Mouse (Mus musculus): ENCODE results near the gene Preb. TPM values are rescaled to one million over a fixed set of nuclear protein-coding genes. Genes with fewer than 3 reads are reported as not detected.

Preb gene
- total and polyA plus RNA-seq, 2 experiments from 2014 or later = 49.6 to 106 TPM

DNA sequence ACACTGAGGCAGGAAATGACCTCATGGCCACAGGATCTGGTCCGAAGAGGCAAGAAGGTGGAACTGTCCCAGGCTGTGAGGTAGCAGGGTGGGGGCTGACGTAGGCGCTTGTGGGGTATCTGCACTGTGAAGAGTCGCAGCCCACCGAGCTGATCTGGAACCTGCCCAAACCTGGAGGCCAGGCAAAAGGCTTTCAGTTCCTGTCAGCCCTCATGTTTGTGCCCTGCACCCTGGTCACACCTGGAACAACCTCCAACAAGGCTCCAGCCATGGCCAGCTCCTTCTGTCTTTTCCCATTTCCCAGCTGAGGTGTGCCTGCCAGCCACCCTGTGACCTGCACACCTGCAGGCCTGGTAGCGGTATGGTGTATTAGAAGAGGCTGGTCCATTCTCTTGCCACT, 2.3 kb downstream of the Preb start:
- H3K9ac ChIP-seq (replicated peaks; ENCODE audit: low read length) = 0 out of 2 replicates have a peak overlapping the region, but pooled peaks have one; percentile 13
- H3K4me1 ChIP-seq (ENCODE audit: insufficient read depth, low read length) = peaks cover 8% of the 10 kb centered on the region; the same call in 1 of the 2 replicates
- DNase-seq (ENCODE audit: low spot score) = no peak
- no peak for ATAC-seq
- no peaks in the 10 kb centered on the region for H3K27me3 ChIP-seq (ENCODE audit: insufficient read depth, low read length)
- H3K27ac ChIP-seq = no peak overlapping the region
- WGBS = 95% methylated on average over 6 of the region's 6 CpGs
- H3K36me3 ChIP-seq (ENCODE audit: insufficient read depth, low read length) = peaks cover 40% of the 10 kb centered on the region
- no peak for TF ChIP-seq CTCF (IDR thresholded peaks at IDR 0.05; ENCODE audit: low read depth)
- 0 out of 2 replicates have a peak overlapping the region, but pooled peaks have one; percentile 10 for H3K4me2 ChIP-seq (ENCODE audit: low read depth, low read length)
- no peak overlapping the region for H3K4me3 ChIP-seq (ENCODE audit: low read length)
- no peaks in the 10 kb centered on the region for H3K9me3 ChIP-seq (ENCODE audit: low read length)

DNA sequence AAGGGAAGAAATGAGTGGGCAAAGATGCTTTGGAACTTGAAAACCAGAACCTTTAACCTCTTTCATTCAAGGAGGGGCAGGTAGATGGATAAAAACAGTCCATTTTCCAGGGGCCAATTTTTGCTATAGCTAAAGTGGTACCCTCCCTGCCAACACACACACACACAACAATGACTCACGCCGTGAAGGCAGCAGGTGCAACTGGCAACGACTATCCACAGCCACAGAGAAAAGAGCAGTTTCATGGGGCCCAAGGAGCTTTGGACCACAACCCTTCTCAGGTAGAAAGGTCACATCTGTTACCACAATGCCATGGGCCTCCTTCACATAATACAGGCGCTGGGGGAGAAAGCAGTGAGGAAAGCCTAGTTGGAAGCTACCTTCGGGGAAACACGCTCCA, 4.4 kb downstream of the Preb start:
- H3K27ac ChIP-seq = no peak overlapping the region
- no peaks in the 10 kb centered on the region for H3K27me3 ChIP-seq (ENCODE audit: insufficient read depth, low read length)
- H3K4me1 ChIP-seq (ENCODE audit: insufficient read depth, low read length) = peaks cover 8% of the 10 kb centered on the region; the same call in 1 of the 2 replicates
- WGBS = 93% methylated on average over 6 of the region's 6 CpGs
- no peaks in the 10 kb centered on the region for H3K9me3 ChIP-seq (ENCODE audit: low read length)
- H3K4me2 ChIP-seq (ENCODE audit: low read depth, low read length) = no peak overlapping the region
- ATAC-seq (no peak), DNase-seq (ENCODE audit: low spot score) (no peak)
- no peak overlapping the region for H3K4me3 ChIP-seq (ENCODE audit: low read length)
- H3K36me3 ChIP-seq (ENCODE audit: insufficient read depth, low read length) = peaks cover 53% of the 10 kb centered on the region
- H3K9ac ChIP-seq (replicated peaks; ENCODE audit: low read length) = no peak overlapping the region
- no peak for TF ChIP-seq CTCF (IDR thresholded peaks at IDR 0.05; ENCODE audit: low read depth)

DNA sequence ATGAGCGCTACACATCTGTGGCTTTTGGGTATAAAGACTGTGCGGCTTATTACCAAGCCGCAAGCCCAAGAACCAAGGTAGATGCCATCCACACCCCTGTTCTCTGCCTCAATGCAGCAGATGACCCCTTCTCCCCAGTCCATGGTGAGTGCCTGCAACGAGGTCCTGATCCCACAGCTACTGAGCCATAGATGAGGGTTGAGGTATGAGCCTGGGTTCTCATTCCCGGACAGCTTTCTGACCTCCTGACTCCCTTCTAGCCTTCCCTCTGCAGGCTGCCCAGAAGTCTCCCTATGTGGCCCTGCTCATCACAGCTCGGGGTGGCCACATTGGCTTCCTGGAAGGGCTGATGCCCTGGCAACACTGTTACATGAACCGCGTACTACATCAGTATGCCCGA, 5.6 kb downstream of the Preb start:
- Histone ChIP-seq H3K4me3 (ENCODE audit: low read length) (no peak overlapping the region), H3K27me3 (ENCODE audit: insufficient read depth, low read length) (no peaks in the 10 kb centered on the region), H3K9ac (replicated peaks; ENCODE audit: low read length) (no peak overlapping the region), H3K4me1 (ENCODE audit: insufficient read depth, low read length) (peaks cover 8% of the 10 kb centered on the region; the same call in 1 of the 2 replicates), H3K9me3 (ENCODE audit: low read length) (no peaks in the 10 kb centered on the region), H3K27ac (no peak overlapping the region), H3K4me2 (ENCODE audit: low read depth, low read length) (no peak overlapping the region), H3K36me3 (ENCODE audit: insufficient read depth, low read length) (peaks cover 53% of the 10 kb centered on the region)
- TF ChIP-seq CTCF (IDR thresholded peaks at IDR 0.05; ENCODE audit: low read depth) = no peak
- DNase-seq (ENCODE audit: low spot score) = no peak
- ATAC-seq = no peak
- WGBS = 94% methylated on average over 9 of the region's 9 CpGs

DNA sequence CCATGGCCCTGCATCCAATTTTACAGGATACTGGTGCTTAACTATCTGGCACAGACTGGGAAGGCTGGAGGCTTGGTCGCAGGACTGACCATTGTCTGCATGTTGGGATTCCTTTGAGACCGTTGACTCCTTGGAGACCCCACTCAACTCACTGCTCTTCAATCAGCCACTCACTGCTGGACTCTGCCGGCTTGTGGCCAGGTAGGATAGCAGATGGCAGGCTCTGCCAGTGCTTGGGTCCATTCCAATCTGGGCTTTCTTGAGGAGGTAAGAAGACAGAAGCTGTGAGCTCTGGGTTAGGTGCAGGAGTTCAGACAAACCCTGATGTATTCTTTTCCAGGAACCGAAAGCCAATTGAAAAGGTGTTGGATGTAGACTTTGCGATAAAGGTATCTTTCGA, 6.1 kb downstream of the Preb start:
- no peak overlapping the region for H3K9ac ChIP-seq (replicated peaks; ENCODE audit: low read length)
- no peak for ATAC-seq
- H3K9me3 ChIP-seq (ENCODE audit: low read length) = no peaks in the 10 kb centered on the region
- no peak overlapping the region for H3K4me2 ChIP-seq (ENCODE audit: low read depth, low read length)
- H3K36me3 ChIP-seq (ENCODE audit: insufficient read depth, low read length) = peaks cover 53% of the 10 kb centered on the region
- no peak for TF ChIP-seq CTCF (IDR thresholded peaks at IDR 0.05; ENCODE audit: low read depth)
- H3K4me1 ChIP-seq (ENCODE audit: insufficient read depth, low read length) = peaks cover 5% of the 10 kb centered on the region; the same call in 1 of the 2 replicates
- H3K27me3 ChIP-seq (ENCODE audit: insufficient read depth, low read length) = no peaks in the 10 kb centered on the region
- peak; percentile 44 for DNase-seq (ENCODE audit: low spot score)
- H3K4me3 ChIP-seq (ENCODE audit: low read length) = no peak overlapping the region
- 81% methylated on average over 6 of the region's 6 CpGs for WGBS
- H3K27ac ChIP-seq = no peak overlapping the region

DNA sequence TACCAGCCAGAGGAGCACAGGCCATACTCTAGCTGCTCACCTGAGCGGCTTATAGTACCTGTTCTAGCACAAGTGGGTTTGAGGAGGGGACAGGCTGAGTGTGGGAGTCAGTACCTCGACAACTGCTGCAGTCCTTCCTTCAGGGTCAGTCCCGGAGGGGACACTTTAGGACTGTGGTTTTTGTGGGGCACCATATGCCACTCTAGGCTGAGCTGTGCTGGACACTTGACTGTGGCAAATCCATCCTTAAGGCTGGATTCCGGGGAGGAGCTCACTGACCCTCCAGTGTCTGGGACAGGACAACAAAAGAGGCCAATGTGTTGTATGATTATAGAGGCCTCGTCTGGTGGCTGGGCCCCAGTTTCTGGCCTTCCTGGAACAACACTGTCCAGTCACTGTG, 7.6 kb downstream of the Preb start:
- no peak for TF ChIP-seq CTCF (IDR thresholded peaks at IDR 0.05; ENCODE audit: low read depth)
- H3K4me3 ChIP-seq (ENCODE audit: low read length) = no peak overlapping the region
- no peaks in the 10 kb centered on the region for H3K9me3 ChIP-seq (ENCODE audit: low read length)
- 81% methylated on average over 5 of the region's 5 CpGs for WGBS
- DNase-seq (ENCODE audit: low spot score) = no peak
- peak overlapping the region; percentile 34; the same call in 1 of the 2 replicates for H3K27ac ChIP-seq
- no peak overlapping the region for H3K9ac ChIP-seq (replicated peaks; ENCODE audit: low read length)
- no peak overlapping the region for H3K4me2 ChIP-seq (ENCODE audit: low read depth, low read length)
- no peaks in the 10 kb centered on the region for H3K4me1 ChIP-seq (ENCODE audit: insufficient read depth, low read length)
- H3K27me3 ChIP-seq (ENCODE audit: insufficient read depth, low read length) = no peaks in the 10 kb centered on the region
- peaks cover 44% of the 10 kb centered on the region for H3K36me3 ChIP-seq (ENCODE audit: insufficient read depth, low read length)
- no peak for ATAC-seq

DNA sequence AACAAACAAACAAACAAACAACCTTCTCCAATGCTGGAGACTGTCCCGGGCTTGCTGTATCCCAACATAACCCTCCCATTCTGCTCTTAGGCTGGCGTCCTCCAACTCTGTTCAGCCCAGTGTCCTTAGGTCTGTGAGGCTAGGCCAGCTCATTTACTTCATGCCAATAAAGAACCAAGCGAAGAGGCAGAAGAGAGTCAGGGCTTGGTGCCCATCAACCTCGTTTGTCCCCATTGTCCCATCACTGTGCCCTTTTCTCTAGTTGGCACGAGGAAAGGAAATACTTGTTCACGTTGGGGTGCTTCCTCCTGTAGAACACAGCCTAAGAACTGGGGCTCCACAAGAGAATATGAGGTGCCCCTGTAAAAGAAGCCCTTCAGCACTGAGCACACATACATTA, 8.5 kb downstream of the Preb start:
- DNase-seq (ENCODE audit: low spot score) = peak; percentile 50
- H3K27me3 ChIP-seq (ENCODE audit: insufficient read depth, low read length) = no peaks in the 10 kb centered on the region
- no peak overlapping the region for H3K4me2 ChIP-seq (ENCODE audit: low read depth, low read length)

DNA sequence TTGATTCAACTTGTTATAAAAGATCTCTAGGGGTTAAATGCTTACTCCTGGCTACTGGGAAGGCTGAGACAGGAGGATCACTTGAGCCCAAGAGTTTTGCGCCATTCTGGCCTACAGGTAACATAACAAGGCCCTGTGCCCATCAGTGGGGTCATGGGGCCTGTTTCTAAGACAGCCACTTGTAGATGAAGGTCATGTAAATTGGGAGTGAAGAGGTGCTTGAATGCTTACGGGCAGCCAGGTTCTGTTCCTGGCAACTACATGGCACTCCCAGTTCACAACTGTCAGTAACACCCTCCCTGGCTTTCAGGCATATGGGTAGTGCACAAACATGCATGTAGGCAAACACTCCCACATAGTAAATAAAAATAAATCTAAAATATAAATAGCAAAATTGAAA, 9.2 kb downstream of the Preb start:
- H3K27ac ChIP-seq = 0 out of 2 replicates have a peak overlapping the region, but pooled peaks have one; percentile 79
- DNase-seq (ENCODE audit: low spot score) = no peak
- no peaks in the 10 kb centered on the region for H3K4me1 ChIP-seq (ENCODE audit: insufficient read depth, low read length)
- peak overlapping the region; percentile 86 for H3K4me2 ChIP-seq (ENCODE audit: low read depth, low read length)
- no peaks in the 10 kb centered on the region for H3K9me3 ChIP-seq (ENCODE audit: low read length)
- no peak for TF ChIP-seq CTCF (IDR thresholded peaks at IDR 0.05; ENCODE audit: low read depth)
- H3K4me3 ChIP-seq (ENCODE audit: low read length) = no peak overlapping the region
- H3K9ac ChIP-seq (replicated peaks; ENCODE audit: low read length) = no peak overlapping the region
- 88% methylated on average over 2 of the region's 2 CpGs for WGBS
- no peak for ATAC-seq
- no peaks in the 10 kb centered on the region for H3K27me3 ChIP-seq (ENCODE audit: insufficient read depth, low read length)
- H3K36me3 ChIP-seq (ENCODE audit: insufficient read depth, low read length) = peaks cover 40% of the 10 kb centered on the region

More for the DNA sequence above, 8.5 kb downstream of the Preb start:
- peaks cover 42% of the 10 kb centered on the region for H3K36me3 ChIP-seq (ENCODE audit: insufficient read depth, low read length)
- WGBS = 68% methylated on average over 6 of the region's 6 CpGs
- peak overlapping the region; percentile 34; the same call in 1 of the 2 replicates for H3K27ac ChIP-seq
- peak; percentile 14; the same call in 1 of the 2 replicates for ATAC-seq
- H3K4me1 ChIP-seq (ENCODE audit: insufficient read depth, low read length) = no peaks in the 10 kb centered on the region
- H3K9ac ChIP-seq (replicated peaks; ENCODE audit: low read length) = no peak overlapping the region
- H3K9me3 ChIP-seq (ENCODE audit: low read length) = no peaks in the 10 kb centered on the region
- TF ChIP-seq CTCF (IDR thresholded peaks at IDR 0.05; ENCODE audit: low read depth) = no peak
- H3K4me3 ChIP-seq (ENCODE audit: low read length) = no peak overlapping the region
